In the genomic region with DNA sequence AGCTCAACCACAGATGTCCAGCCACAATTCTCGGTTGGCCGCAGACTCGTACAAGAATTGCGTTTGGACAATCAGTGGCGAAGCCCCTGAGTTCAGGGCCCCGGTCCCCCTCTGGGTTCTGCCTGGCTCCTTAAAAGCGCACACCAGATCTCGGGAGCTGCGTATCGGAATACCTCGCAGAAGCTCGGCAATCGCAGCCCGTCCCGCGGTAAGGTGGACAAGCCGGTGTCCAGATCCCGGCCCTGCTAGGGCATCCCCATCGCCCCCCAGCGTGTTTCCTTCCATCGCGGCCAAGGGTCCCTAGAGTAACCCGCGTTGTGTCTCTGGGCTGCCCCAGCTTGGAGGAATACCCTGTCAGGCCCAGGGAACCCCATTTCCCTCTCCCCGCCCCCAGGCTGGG, we compare ENCODE assay signal across 8 mouse cellular contexts. TPM values are rescaled to one million over a fixed set of nuclear protein-coding genes. Genes with fewer than 3 reads are reported as not detected.
DNase-seq lines count a peak whose midpoint lies in the region; ATAC-seq and TF ChIP-seq lines count a peak whose summit lies in the region.

No protein-coding gene starts in this region.

- no peaks in the 10 kb centered on the region for H3K9me3 ChIP-seq in heart, embryonic 11.5 days (replicated peaks; ENCODE audit: control insufficient read depth, low read length)
- H3K9me3 ChIP-seq in E14TG2a.4 (ENCODE audit: low read length) = no peaks in the 10 kb centered on the region
- H3K9me3 ChIP-seq in forebrain, embryonic 15.5 days = no peaks in the 10 kb centered on the region
- no peaks in the 10 kb centered on the region for H3K9me3 ChIP-seq in liver, embryonic 13.5 days (replicated peaks)

- WGBS in heart, embryonic 11.5 days (ENCODE audit: insufficient replicate concordance) = 6% methylated on average over 25 of the region's 25 CpGs
- 5% methylated on average over 25 of the region's 25 CpGs for WGBS in forebrain, embryonic 15.5 days
- 46% methylated on average over 25 of the region's 25 CpGs for WGBS in liver, embryonic 13.5 days (ENCODE audit: insufficient replicate concordance)

- H3K36me3 ChIP-seq in heart, embryonic 11.5 days (ENCODE audit: control insufficient read depth, insufficient read depth, low read length) = peaks cover 12% of the 10 kb centered on the region
- peaks cover 64% of the 10 kb centered on the region for H3K36me3 ChIP-seq in E14TG2a.4 (ENCODE audit: insufficient read depth, low read length)
- peaks cover 19% of the 10 kb centered on the region for H3K36me3 ChIP-seq in forebrain, embryonic 15.5 days
- H3K36me3 ChIP-seq in liver, embryonic 13.5 days = peaks cover 39% of the 10 kb centered on the region

- intact Hi-C loops in heart, postnatal 25 days (cut with DNase I) = no loop called here

- H3K4me3 ChIP-seq in heart, embryonic 11.5 days (ENCODE audit: low read depth, low read length) = peak overlapping the region; percentile 37
- peak overlapping the region; percentile 77 for H3K4me3 ChIP-seq in E14TG2a.4 (replicated peaks; ENCODE audit: low read length)
- peak overlapping the region; percentile 35 for H3K4me3 ChIP-seq in forebrain, embryonic 15.5 days
- H3K4me3 ChIP-seq in liver, embryonic 13.5 days (replicated peaks) = peak overlapping the region; percentile 3; the same call in 1 of the 2 replicates

- H3K4me2 ChIP-seq in heart, embryonic 11.5 days = peak overlapping the region; percentile 59
- peak overlapping the region; percentile 49 for H3K4me2 ChIP-seq in forebrain, embryonic 15.5 days (replicated peaks)
- H3K4me2 ChIP-seq in liver, embryonic 13.5 days = peak overlapping the region; percentile 28

- H3K4me1 ChIP-seq in heart, embryonic 11.5 days (ENCODE audit: control insufficient read depth, insufficient read depth, low read length) = peaks cover 10% of the 10 kb centered on the region
- peaks cover 74% of the 10 kb centered on the region for H3K4me1 ChIP-seq in E14TG2a.4 (replicated peaks; ENCODE audit: low read depth, low read length)
- peaks cover 13% of the 10 kb centered on the region for H3K4me1 ChIP-seq in forebrain, embryonic 15.5 days
- 0 out of 2 replicates have a peak, but pooled peaks cover 8% of the 10 kb centered on the region for H3K4me1 ChIP-seq in liver, embryonic 13.5 days (replicated peaks)

- no peak for ATAC-seq in heart, embryonic 11.5 days (replicated peaks; ENCODE audit: insufficient number of reproducible peaks, low FRiP score, low TSS enrichment)
- no peak for ATAC-seq in forebrain, embryonic 15.5 days (replicated peaks)
- ATAC-seq in liver, embryonic 13.5 days (ENCODE audit: low read depth) = no peak

- H3K27me3 ChIP-seq in heart, embryonic 11.5 days (ENCODE audit: control insufficient read depth, insufficient read depth, low read length) = peaks cover 58% of the 10 kb centered on the region
- peaks cover 63% of the 10 kb centered on the region for H3K27me3 ChIP-seq in E14TG2a.4 (ENCODE audit: insufficient read depth, low read length)
- peaks cover 42% of the 10 kb centered on the region for H3K27me3 ChIP-seq in forebrain, embryonic 15.5 days
- peaks cover 52% of the 10 kb centered on the region for H3K27me3 ChIP-seq in liver, embryonic 13.5 days

- no peak overlapping the region for H3K27ac ChIP-seq in heart, embryonic 11.5 days (ENCODE audit: low read depth, low read length)
- no peak overlapping the region for H3K27ac ChIP-seq in forebrain, embryonic 15.5 days (replicated peaks)
- no peak overlapping the region for H3K27ac ChIP-seq in liver, embryonic 13.5 days

- no peak for TF ChIP-seq CTCF in E14TG2a.4 (conservative IDR thresholded peaks at IDR 0.05; ENCODE audit: low read length)

- DNase-seq in heart, postnatal 25 days (ENCODE audit: low spot score) = no peak
- DNase-seq in liver, embryonic 13.5 days = no peak
- DNase-seq in frontal cortex, postnatal 14 days (ENCODE audit: low spot score in 2 of 2) = no peak
- DNase-seq in cerebellum, adult 8-10 months = no peak
- no peak for DNase-seq in natural killer cell, adult 2 months (ENCODE audit: low spot score in 2 of 2)

- H3K9ac ChIP-seq in heart, embryonic 11.5 days (ENCODE audit: low read depth, low read length) = peak overlapping the region; percentile 40; the same call in 1 of the 2 replicates
- peak overlapping the region; percentile 22 for H3K9ac ChIP-seq in forebrain, embryonic 15.5 days (replicated peaks)
- H3K9ac ChIP-seq in liver, embryonic 13.5 days = no peak overlapping the region

RNA-seq across cellular contexts. Expression of a gene that starts 23.3 kb away (rescaled TPM):
- polyA plus RNA-seq in heart, embryonic 11.5 days (2014; fragmentation: Nextera tagmentation; extraction: Ambion mirVana) = 17.9 and 18.4 TPM in 2 replicates
- 1 to 10 TPM; 4.6 to 5.8 TPM for total RNA-seq in heart, postnatal 25 days (2021)
- 6.8 and 7.2 TPM in 2 replicates for polyA plus RNA-seq in forebrain, embryonic 15.5 days (2015; fragmentation: Nextera tagmentation; extraction: Ambion mirVana)
- polyA plus RNA-seq in liver, embryonic 13.5 days (2015; fragmentation: Nextera tagmentation; extraction: Ambion mirVana) = 31.1 and 39.0 TPM in 2 replicates

RNA-seq across cellular contexts. Expression of a gene that starts 25.8 kb away (rescaled TPM):
- 17.4 and 18.1 TPM in 2 replicates for polyA plus RNA-seq in heart, embryonic 11.5 days (2014; fragmentation: Nextera tagmentation; extraction: Ambion mirVana)
- 10 to 100 TPM; 31.8 to 32.4 TPM for total RNA-seq in heart, postnatal 25 days (2021)
- polyA plus RNA-seq in forebrain, embryonic 15.5 days (2015; fragmentation: Nextera tagmentation; extraction: Ambion mirVana) = 19.2 and 21.2 TPM in 2 replicates
- polyA plus RNA-seq in liver, embryonic 13.5 days (2015; fragmentation: Nextera tagmentation; extraction: Ambion mirVana) = 9.9 and 11.4 TPM in 2 replicates

RNA-seq across cellular contexts. Expression of a gene that starts 43.2 kb away (rescaled TPM):
- polyA plus RNA-seq in heart, embryonic 11.5 days (2014; fragmentation: Nextera tagmentation; extraction: Ambion mirVana) = 6.7 and 8.3 TPM in 2 replicates
- total RNA-seq in heart, postnatal 25 days (2021) = 10 to 100 TPM; 17.9 to 18.7 TPM
- polyA plus RNA-seq in forebrain, embryonic 15.5 days (2015; fragmentation: Nextera tagmentation; extraction: Ambion mirVana) = 30.1 and 31.8 TPM in 2 replicates
- polyA plus RNA-seq in liver, embryonic 13.5 days (2015; fragmentation: Nextera tagmentation; extraction: Ambion mirVana) = 2.3 and 2.4 TPM in 2 replicates

RNA-seq across cellular contexts. Expression of a gene that starts 43.4 kb away (rescaled TPM):
- 56.3 and 62.0 TPM in 2 replicates for polyA plus RNA-seq in heart, embryonic 11.5 days (2014; fragmentation: Nextera tagmentation; extraction: Ambion mirVana)
- total RNA-seq in heart, postnatal 25 days (2021) = 10 to 100 TPM; 20.2 to 23.2 TPM
- 67.9 and 74.8 TPM in 2 replicates for polyA plus RNA-seq in forebrain, embryonic 15.5 days (2015; fragmentation: Nextera tagmentation; extraction: Ambion mirVana)
- 39.5 and 49.9 TPM in 2 replicates for polyA plus RNA-seq in liver, embryonic 13.5 days (2015; fragmentation: Nextera tagmentation; extraction: Ambion mirVana)

RNA-seq across cellular contexts. Expression of a gene that starts 57.3 kb away (rescaled TPM):
- 21.0 and 25.6 TPM in 2 replicates for polyA plus RNA-seq in heart, embryonic 11.5 days (2014; fragmentation: Nextera tagmentation; extraction: Ambion mirVana)
- total RNA-seq in heart, postnatal 25 days (2021) = 10 to 100 TPM; 30.3 to 34.1 TPM
- 40.6 and 41.7 TPM in 2 replicates for polyA plus RNA-seq in forebrain, embryonic 15.5 days (2015; fragmentation: Nextera tagmentation; extraction: Ambion mirVana)
- polyA plus RNA-seq in liver, embryonic 13.5 days (2015; fragmentation: Nextera tagmentation; extraction: Ambion mirVana) = 16.2 and 19.1 TPM in 2 replicates

Comparison
In these comparisons a context has a peak if more than half of its experiments do, and no peak if none do; other contexts are left out.
1. H3K4me3 ChIP-seq: peak in every context shown above with its lines; median percentile 77 in E14TG2a.4; 37 in heart, embryonic 11.5 days; 35 in forebrain, embryonic 15.5 days; 3 in liver, embryonic 13.5 days.